In the genomic region with DNA sequence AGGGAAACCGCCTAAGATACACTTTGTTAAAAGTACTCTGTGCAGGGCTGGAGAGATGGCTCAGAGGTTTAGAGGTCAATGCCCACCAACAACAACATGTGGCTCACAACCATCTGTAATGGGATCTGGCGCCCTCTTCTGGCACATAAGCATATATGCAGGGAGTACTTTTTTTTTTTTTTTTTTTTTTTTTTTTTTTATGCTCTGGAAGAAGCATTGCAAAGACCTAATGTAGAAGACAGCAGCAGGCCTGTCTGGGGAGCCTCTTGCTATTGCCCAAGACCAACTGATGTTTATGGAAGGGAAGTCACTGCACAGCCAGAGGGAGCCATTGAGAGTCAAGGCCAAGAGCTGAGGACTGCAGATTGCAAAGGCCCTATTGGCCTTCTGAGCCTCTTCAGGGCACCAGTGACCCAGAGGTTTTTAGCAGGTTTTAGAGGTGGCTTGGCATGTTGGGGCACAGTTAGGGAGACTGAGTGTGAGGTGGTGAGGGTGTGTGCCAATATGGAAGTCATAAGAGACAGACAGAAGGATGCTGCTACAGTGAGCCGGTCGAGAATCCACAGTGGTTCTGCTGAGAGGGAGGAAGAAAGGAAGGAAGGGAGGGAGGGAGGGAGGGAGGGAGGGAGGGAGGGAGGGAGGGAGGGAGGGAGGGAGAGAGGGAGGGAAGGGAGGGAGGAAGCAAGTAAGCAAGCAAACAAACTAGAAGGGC, we compare ENCODE assay signal across 1 mouse cellular context.
TF ChIP-seq lines count a peak whose summit lies in the region.

No protein-coding gene starts in this region.

TF ChIP-seq in CH12.LX, 34 proteins besides CTCF, POLR2A, EP300 and RAD21 (continued from another document):
- TF ChIP-seq USF2 (conservative IDR thresholded peaks at IDR 0.05; ENCODE audit: low read depth, low read length) (no peak), MAX (IDR thresholded peaks at IDR 0.05; ENCODE audit: low read length) (peak; percentile 12; the same call in 1 of the 2 replicates), NELFE (IDR thresholded peaks at IDR 0.05; ENCODE audit: low read depth, low read length) (no peak), SMC3 (IDR thresholded peaks at IDR 0.05; ENCODE audit: low read depth, low read length) (peak; percentile 42)
TF ChIP-seq in CH12.LX: peak in this region for 7.
